Mouse (Mus musculus) left cerebral cortex, postnatal 4 days (tissue): ENCODE results near the gene Rorb. TPM values are rescaled to one million over a fixed set of nuclear protein-coding genes. Genes with fewer than 3 reads are reported as not detected.

ENCODE experiments used
- DNase-seq: peaks from one replicate; pipeline ENCODE4 v3.0.0-alpha.2; 2022
- intact Hi-C: fragments of 180-260 bp; cut with DNase I; formaldehyde crosslinking; loops from one replicate; pipeline ENCODE4 v1.15.1; 2025
- total RNA-seq, 2 experiments: library from RNA; stranded (reverse); gene quantifications; 2 replicates each; pipeline ENCODE4 v1.2.3; 2021

Gene Rorb
- total RNA-seq, 2 experiments from 2014 or later = 67.3 to 77.5 TPM

DNA sequence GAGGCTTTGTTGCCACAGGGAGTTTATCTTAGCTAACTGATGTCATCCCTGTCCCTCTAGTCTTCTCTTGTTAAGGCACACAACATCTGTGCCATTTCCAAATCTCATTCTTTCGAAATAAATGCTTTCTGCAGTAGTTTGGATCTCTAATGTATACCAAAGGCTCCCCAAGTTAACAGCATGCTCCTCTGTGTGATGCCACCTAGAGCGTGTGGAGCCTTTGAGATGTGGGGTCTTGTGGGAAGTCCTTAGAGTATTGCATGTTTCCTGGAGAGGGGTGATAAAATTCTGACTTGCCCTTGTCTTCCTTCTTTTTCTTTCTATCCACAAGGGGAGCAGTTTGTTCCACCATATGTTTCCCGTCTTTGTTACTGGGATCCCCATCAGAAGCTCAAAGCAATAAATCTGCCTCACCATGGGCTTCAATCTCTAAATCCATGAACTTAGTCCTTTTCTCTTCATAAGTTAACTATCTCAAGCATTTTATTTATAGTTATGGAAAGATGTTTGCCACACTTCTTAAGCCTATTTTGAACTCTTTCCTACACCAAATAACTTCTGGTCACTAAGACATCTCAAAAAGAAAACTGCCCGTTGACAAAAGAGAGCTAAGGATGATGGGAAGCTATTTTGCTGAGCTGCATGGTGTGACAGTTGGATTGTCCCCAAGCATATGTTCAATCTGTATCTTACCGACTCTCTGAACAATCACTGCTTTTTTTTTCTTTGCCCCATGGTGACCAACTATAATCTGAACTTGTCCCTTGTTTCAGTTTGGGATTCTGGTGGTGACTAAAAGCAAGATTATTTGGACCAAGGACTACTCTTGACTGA, 76.3 kb downstream of the Rorb start:
- intact Hi-C loops = no loop called here
- no peak for DNase-seq

- DNase-seq = no peak
- intact Hi-C loops = no loop called here
Observed at GRCm38 (mm10) chr19:19033974-19034373, 77.0 kb downstream of the Rorb start.

- intact Hi-C loops = no loop called here
- DNase-seq = peak; percentile 21
Observed at GRCm38 (mm10) chr19:19005144-19005543, 105.9 kb downstream of the Rorb start.

DNA sequence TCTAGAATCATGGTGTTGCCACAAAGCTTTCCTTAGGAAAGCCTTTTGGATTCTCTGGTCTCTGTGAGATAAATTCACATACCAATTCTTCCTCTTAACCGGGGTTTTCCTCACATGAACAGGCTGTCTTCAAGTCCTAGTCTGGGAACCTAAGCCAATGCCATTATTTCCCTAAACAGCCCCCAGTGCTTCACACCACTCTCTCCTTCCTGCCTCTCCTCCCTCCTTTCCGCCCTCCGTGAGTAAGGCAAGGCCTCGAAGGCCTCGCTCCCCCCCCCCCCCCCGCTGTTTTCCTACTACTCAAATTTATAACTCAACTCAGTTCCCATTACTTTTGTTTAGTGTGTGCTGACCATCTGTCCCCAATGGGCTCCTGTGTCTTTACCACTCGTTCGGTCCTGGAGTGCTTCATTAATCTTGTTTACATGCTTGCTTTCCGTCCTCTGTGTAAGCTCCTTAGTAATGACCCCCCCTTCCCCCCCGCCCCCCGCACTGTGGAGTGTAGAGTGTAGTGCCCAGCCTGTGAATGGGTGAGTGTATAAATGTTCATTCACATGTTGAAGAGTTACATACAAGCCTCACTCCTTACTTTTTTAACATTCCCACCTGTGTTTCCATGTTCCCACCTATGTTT, 106.9 kb downstream of the Rorb start:
- intact Hi-C loops = no loop called here
- no peak for DNase-seq

DNA sequence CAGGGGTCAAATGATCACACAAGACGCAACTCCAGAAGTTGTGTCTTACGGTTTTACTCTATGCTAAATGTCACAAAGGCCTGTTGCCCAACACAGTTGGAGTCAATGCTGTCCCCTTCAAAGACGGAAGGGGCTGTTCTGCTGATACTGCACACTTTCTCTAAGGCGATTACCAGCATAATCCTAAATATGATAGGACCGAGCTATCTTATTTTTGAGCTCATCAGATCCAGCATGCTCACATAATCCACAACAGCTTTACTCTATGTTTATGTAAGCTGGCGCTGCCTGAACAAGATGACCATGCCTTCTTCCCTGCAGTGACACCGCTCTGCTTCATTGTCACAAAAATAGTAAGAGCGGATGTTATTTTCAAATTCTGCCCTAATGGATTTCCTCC, 112.0 kb downstream of the Rorb start:
- no peak for DNase-seq
- intact Hi-C loops = no loop called here

DNA sequence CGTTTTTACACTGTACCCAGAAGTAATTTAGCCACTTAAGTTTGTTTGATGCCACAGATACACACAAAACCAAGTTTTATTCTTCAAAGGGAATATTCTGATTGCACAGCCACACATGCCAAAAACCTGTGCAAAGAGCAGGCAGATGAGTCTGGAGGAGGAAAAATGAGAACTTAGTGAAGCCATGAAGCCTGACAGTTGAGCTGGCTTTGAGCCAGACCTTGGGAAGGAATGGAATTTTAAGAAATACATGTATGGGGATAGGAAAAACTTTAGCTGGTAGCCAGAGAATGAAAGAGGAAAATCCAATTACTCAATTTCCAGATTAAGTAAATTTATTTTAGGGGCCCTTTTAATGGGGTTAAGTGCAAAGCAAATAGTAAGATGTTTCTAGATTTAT, 113.3 kb downstream of the Rorb start:
- intact Hi-C loops = no loop called here
- DNase-seq = no peak

DNA sequence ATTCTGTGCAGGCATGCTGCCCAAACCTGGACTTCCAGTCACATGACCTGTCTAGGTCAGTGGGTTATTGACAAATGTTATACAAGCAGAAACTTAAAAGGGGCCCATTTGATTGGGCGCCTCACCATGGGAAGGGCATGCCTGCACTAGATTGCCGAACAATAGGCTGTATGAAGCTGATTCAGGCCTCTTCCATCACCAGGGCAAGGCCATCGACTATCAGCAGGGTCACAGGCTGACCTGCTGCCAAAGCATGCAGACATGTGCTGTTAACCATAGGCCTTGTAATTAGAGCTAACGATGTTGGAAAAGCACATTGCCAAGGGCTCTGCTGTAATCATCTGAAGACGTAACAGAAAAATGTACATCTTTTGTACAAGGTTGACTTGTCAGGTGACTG, 131.0 kb downstream of the Rorb start:
- DNase-seq = no peak
- intact Hi-C loops = loop anchor here (10.0 kb wide), 2 partner anchors 1255 to 1365 kb away; no protein-coding TSS in a partner anchor

DNA sequence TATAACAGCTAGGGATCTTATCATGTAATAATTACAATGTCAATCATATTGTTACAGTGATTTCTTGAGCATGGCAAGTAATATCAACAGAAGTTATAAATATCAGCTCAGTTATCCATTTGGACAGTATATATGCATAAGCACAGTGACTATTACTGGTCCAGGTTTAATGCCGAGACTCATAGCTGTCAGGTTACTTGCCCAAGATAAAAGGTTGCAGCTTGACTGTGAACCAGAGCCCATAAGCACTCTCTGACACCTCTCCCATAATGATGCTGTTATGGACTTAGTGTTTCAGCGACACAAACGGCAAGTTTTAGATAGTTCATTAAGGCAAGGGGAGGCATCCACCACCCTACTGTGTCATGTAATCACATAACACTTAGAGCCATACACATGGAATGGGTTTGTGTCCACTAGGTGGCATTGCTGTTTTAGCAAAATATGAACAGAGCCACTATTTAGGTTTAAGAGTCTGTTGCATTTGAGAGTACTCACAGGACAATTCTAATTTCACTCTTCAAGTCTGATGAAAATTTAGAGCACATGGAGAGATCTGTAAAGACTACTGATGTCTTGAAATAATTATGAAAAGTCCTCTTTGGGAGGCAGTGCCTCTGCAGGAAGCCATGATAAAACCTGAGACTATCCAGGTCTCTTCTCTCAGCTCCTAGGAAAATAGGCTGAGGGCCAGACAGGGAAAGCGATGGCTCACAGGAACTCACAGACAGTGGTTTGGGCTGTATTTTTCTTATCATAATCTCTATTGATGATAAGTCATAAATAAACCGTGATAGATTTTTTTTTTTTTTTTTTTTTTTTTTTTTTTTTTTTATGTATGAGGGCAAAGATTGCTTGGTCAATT, 136.0 kb downstream of the Rorb start:
- intact Hi-C loops = loop anchor here (10.0 kb wide), 2 partner anchors 1260 to 1370 kb away; no protein-coding TSS in a partner anchor
- DNase-seq = peak; percentile 22

DNA sequence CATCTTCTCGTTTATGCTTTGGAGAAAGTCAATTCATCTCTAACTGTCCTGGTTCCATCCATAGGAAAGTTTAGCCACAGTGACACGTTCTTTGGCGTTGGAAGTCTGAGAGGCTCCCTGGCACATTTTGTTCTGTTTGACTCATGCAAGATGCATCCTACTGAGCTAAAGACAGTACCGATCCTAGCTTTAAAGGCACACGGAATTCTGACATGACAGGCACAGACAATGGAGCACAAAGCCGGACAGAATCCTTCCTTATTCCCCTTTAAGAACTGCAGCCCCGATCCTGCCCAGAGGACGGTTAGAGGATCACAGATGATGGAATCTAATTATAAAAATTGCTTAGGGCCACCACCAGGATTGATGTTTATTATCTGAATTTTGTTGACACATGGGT, 141.6 kb downstream of the Rorb start:
- intact Hi-C loops = no loop called here
- peak; percentile 14 for DNase-seq

DNA sequence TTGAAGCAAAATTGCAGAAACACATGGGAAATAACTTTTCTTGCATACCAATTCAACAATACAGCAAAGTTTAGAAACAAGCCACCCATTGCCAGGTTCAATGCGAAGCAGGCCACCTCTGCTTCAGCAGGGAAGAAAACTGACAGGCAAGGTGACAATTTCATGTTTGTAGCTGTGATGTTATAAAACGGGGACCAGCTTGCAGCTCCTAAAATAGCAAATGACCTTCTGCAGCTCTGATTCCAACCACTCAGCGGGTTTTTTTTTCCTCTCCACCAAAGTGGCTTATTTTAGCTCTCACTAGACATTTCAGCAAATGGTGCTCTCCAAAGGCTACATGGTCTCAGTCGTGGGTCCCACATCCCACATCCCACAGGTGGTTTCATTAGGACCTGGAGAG, 143.7 kb downstream of the Rorb start:
- intact Hi-C loops = no loop called here
- no peak for DNase-seq

GRCm38 (mm10) chr19:18959862-18960261, 151.1 kb downstream of the Rorb start:
- DNase-seq = no peak
- intact Hi-C loops = no loop called here

- no peak for DNase-seq
- intact Hi-C loops = no loop called here
Observed at GRCm38 (mm10) chr19:18952806-18953205, 158.2 kb downstream of the Rorb start.

DNA sequence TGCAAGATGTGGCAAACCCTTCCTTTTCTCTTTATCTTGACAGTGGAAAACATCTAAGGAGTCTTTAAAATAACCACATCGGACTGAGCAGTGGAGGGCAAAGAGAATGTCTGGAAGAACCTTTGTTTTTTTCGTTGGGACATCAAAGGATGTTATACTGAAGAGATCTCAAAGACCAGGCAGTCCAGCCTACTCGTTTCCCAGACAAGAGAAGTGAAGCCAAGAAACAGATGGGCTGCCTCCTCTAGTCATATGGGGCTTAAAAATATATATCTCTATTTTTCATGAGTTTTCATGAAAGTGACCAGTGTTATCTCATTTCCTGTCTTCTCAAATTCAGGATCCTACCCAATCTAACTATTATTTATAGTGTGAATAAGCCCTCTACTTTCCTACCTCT, 163.8 kb downstream of the Rorb start:
- intact Hi-C loops = no loop called here
- no peak for DNase-seq

- DNase-seq = no peak
- intact Hi-C loops = no loop called here
Observed at GRCm38 (mm10) chr19:18945265-18945664, 165.7 kb downstream of the Rorb start.

DNA sequence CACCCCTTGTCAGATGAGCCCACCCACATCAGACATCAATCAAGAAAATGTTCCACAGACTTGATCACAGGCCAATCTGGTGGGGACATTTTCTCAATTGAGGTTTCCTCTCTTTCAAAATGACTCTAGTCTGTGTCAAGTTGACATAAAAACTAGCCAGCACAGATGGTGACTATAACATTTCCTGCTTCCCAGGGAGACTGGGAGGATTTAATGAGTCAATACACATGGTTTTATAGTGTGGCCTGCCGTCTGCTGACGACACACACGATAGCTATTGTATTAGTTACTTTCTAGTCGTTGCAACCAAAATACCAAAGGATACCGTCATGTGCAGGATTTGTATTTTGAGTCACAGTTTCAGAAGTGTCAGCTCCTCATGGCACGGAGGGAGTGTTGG, 169.6 kb downstream of the Rorb start:
- intact Hi-C loops = no loop called here
- no peak for DNase-seq

GRCm38 (mm10) chr19:18911755-18912340, 199.1 kb downstream of the Rorb start:
- peak; percentile 13 for DNase-seq
- intact Hi-C loops = no loop called here

GRCm38 (mm10) chr19:18909641-18910040, 201.4 kb downstream of the Rorb start:
- DNase-seq = peak; percentile 71
- intact Hi-C loops = no loop called here

GRCm38 (mm10) chr19:18905511-18905910, 205.5 kb downstream of the Rorb start:
- DNase-seq = no peak
- intact Hi-C loops = no loop called here

DNA sequence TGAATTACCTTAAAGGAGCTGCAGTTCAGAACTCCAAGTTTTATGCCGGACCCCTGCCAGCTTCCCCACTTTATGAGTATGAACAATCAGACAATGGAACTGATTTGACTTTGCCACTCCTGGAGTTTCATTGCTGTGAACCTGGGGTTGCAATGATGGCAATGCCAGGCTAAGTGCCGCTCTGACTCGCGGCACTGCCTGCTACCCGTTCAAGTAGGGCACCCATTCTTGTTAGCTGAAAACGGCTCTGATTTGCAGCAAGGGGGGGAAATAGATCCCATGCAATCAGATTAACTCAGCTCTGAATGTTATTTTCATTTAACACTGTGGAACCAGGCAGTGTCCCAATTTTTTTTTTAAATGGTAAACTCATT, 208.3 kb downstream of the Rorb start:
- intact Hi-C loops = no loop called here
- DNase-seq = no peak

DNA sequence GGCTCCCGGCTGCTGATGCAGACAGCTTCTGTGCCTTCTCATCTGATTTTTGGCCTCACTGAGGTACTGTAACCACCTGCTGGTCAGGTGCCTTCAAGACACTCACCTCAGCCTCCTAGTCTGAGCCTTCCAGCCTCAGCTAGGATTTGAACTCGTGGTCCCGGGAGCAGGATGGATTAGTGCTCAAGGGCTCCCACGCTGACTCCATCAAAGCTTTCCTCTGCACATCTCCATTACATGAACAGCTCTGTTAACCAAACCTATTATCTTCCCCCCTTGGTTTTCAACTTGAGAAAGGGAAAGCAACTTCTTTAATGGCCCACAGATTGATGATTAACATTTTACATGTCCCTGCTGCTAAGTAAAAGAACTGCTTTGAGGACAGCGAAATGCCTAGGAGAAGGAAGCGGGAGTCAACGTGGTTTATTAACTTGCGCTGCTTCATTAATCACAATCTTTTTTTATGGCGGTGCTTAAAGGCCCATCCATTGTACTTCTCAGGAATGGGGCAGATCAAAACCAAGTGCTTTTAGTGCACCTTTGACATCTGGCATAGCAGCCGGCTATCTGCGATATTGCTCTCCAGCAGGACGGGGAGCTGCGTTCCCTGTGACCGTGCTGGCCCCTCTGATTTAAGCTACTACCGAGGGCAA, 208.8 kb downstream of the Rorb start:
- intact Hi-C loops = no loop called here
- DNase-seq = no peak
